Mouse (Mus musculus) layer of hippocampus, adult 8-10 months (tissue): ENCODE data around the gene Olfr3. TPM values are rescaled to one million over a fixed set of nuclear protein-coding genes. Genes with fewer than 3 reads are reported as not detected.

Experiments used
- DNase-seq, 2 experiments: peaks; one replicate each; pipeline ENCODE4 v3.0.0; 2022; ENCODE audit warnings: low spot score in 2 of 2
- total RNA-seq, 4 experiments: library from RNA; stranded (reverse); gene quantifications; 2 replicates each; pipeline ENCODE4 v1.2.4; 2022

The Olfr3 gene
- total RNA-seq, result not detected

- DNase-seq, result no peak
These were observed at the start of gene Olfr3 for GRCm38 (mm10) chr2:36816932-36817331. Olfr3 (minus strand) TSS chr2:36817032.

GRCm38 (mm10) chr2:36862560-36862959, 45.7 kb upstream of the Olfr3 start, which contains the start of gene Olfr351:
Olfr351 (minus strand) TSS chr2:36862660.
- DNase-seq, result no peak

- DNase-seq, result no peak
These were observed 29.2 kb upstream of the Olfr3 start, which contains the start of gene Olfr350 for GRCm38 (mm10) chr2:36846010-36846409. Olfr350 (plus strand) TSS chr2:36846310.

GRCm38 (mm10) chr2:36790238-36790637, 26.6 kb downstream of the Olfr3 start, which contains the start of gene Olfr50:
Olfr50 (plus strand) TSS chr2:36790538.
- no peak for DNase-seq

- DNase-seq, result no peak
These were observed 32.9 kb downstream of the Olfr3 start, which contains the start of gene Olfr348 for GRCm38 (mm10) chr2:36783976-36784375. Olfr348 (plus strand) TSS chr2:36784276.

Other genes starting within 250 kb of the Olfr3 start
- gene Olfr345, start 177.0 kb downstream of the Olfr3 start, total RNA-seq, result not detected
- gene Olfr346, start 131.2 kb downstream of the Olfr3 start, total RNA-seq, result not detected
- not detected for gene Olfr347, start 85.1 kb downstream of the Olfr3 start, total RNA-seq
- gene Olfr348, start 32.8 kb downstream of the Olfr3 start, total RNA-seq, result not detected
- not detected for gene Olfr50, start 26.5 kb downstream of the Olfr3 start, total RNA-seq
- not detected for gene Olfr350, start 29.3 kb upstream of the Olfr3 start, total RNA-seq
- gene Olfr351, start 45.6 kb upstream of the Olfr3 start, total RNA-seq, result under 1 TPM in 1 of 4 experiments, not detected in 3; 0.16 TPM
- not detected for gene Olfr352, start 51.4 kb upstream of the Olfr3 start, total RNA-seq
- not detected for gene Olfr353, start 75.9 kb upstream of the Olfr3 start, total RNA-seq
- not detected for gene Olfr354, start 88.6 kb upstream of the Olfr3 start, total RNA-seq
- not detected for gene Olfr355, start 111.9 kb upstream of the Olfr3 start, total RNA-seq
- gene Olfr356, start 120.1 kb upstream of the Olfr3 start, total RNA-seq, result not detected
- not detected for gene Olfr357, start 176.8 kb upstream of the Olfr3 start, total RNA-seq
- gene Olfr358, start 192.3 kb upstream of the Olfr3 start, total RNA-seq, result not detected
- not detected for gene Olfr360, start 248.7 kb upstream of the Olfr3 start, total RNA-seq